Mouse (Mus musculus) hindbrain, postnatal 0 days (tissue): ENCODE measurements around the gene Bpnt1. TPM values are rescaled to one million over a fixed set of nuclear protein-coding genes. Genes with fewer than 3 reads are reported as not detected.

Source experiments
- ATAC-seq: fragments of 200-750 bp; cut with Nextera tagmentation; 2 replicates; pipeline ENCODE4 v1.8.0; 2017; ENCODE audit warnings: mild to moderate bottlenecking, moderate TSS enrichment, moderate library complexity
- DNase-seq: peaks from one replicate; pipeline ENCODE4 v3.0.0-alpha.2; 2015; ENCODE audit warnings: low spot score
- H3K27ac ChIP-seq: fragments of 300-500 bp; sonication (generic); 2 replicates; pipeline ENCODE4 v1.5.1; 2014; ENCODE audit warnings: mild to moderate bottlenecking
- H3K27me3 ChIP-seq: fragments of 300-500 bp; sonication (generic); 2 replicates; pipeline ENCODE4 v1.6.1; 2014; ENCODE audit warnings: low read length, mixed read lengths; ENCODE audit not compliant: insufficient read depth
- H3K36me3 ChIP-seq: fragments of 300-500 bp; sonication (generic); 2 replicates; pipeline ENCODE4 v1.6.1; 2014; ENCODE audit warnings: low read length, mixed read lengths; ENCODE audit not compliant: insufficient read depth
- H3K4me1 ChIP-seq: fragments of 300-500 bp; sonication (generic); 2 replicates; pipeline ENCODE4 v1.6.1; 2014; ENCODE audit warnings: antibody characterized with exemption, low read length, mixed read lengths; ENCODE audit not compliant: insufficient read depth
- H3K4me2 ChIP-seq: fragments of 300-500 bp; sonication (generic); 2 replicates; pipeline ENCODE4 v1.6.1; 2014; ENCODE audit warnings: low read depth, mild to moderate bottlenecking, low read length, moderate library complexity, mixed read lengths
- H3K4me3 ChIP-seq: fragments of 300-500 bp; sonication (generic); 2 replicates; pipeline ENCODE4 v1.5.1; 2014; ENCODE audit warnings: low read length
- H3K9ac ChIP-seq: fragments of 300-500 bp; sonication (generic); replicated peaks from 2 replicates; pipeline ENCODE4 v1.6.1; 2014; ENCODE audit warnings: mild to moderate bottlenecking, low read length, moderate library complexity, mixed read lengths
- H3K9me3 ChIP-seq: fragments of 300-500 bp; sonication (generic); 2 replicates; pipeline ENCODE4 v1.6.1; 2016; ENCODE audit warnings: low read length, mixed read lengths
- CTCF ChIP-seq: IDR thresholded peaks from 2 replicates; pipeline ENCODE4 v1.5.1; 2016; ENCODE audit warnings: antibody characterized with exemption, control low read depth, low read depth
- WGBS: fragments of 180-500 bp; shearing (Covaris S2); extraction: QIAGEN DNeasy Blood & Tissue Kit; methylation state at CpG from one replicate; pipeline ENCODE4 v1.1.7; 2014; 5-methylcytosine and 5-hydroxymethylcytosine counted together
- polyA plus RNA-seq: library from polyadenylated mRNA; unstranded; fragments of >200 nt; fragmentation: Nextera tagmentation; extraction: Ambion mirVana; gene quantifications from 2 replicates; pipeline ENCODE4 v1.2.1, GENCODE M21; 2015
- total RNA-seq: library from RNA; depleted of rRNA; stranded (reverse); fragments of >200 nt; gene quantifications from 2 replicates; pipeline ENCODE4 v1.2.3, GENCODE M21; 2014

The Bpnt1 gene
- total and polyA plus RNA-seq, 2 experiments from 2014 or later, result 69.9 to 77.1 TPM

DNA sequence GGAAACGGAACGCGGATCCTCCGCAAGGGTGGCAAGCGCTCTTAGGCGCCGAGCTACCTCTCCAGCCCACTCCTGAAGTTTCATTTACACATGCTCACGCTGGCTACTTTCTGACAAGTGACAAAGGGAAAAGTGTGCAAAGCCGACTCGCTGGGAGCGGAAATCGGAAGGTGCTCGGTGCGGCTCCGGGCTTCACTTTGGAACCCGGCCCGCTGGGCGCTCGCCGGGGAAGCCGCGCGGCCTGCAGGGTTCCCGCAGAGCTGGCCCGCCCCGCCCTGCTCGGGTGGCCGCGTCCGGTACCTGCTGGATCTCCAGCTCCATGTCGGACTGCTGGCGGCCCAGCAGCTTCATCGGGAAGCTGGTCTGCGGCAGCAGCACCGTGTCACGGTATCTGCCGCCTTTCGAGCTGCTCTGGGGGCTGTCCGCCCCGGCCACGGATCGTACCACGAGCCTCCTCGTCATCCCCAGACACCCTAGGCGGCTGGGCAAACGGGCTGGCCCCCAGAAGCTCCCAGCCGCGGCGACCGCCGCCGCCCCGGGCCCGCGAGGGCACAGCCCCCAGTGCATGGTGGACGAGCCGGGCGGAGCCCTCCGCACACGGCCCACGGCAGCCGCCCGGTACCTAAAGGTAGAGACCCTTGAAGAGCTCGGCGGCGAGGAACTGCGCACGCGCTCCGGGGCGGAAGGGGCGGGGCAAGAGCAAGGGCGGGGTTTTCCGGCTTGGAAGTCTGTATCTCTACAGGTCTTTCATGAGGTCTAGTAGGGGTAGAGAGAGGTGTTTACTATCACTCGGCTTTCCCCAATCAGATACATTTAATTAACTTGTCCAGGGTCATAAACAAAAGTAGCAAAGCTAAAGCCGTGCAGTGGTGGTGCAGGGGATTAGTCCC lies 3.0 kb upstream of the Bpnt1 start, which contains the start of gene Iars2:
Iars2 (minus strand) TSS at position 676 of the 890 bp plus-strand sequence.
- DNase-seq (peak; percentile 93), ATAC-seq (peak; percentile 91)
- TF ChIP-seq CTCF, result no peak
- H3K36me3 ChIP-seq, result peaks cover 23% of the 10 kb centered on the region; the same call in 1 of the 2 replicates
- no peaks in the 10 kb centered on the region for H3K9me3 ChIP-seq
- H3K9ac ChIP-seq, result peak within 1 kb of the TSS; percentile 79
- peak within 1 kb of the TSS; percentile 84 for H3K4me3 ChIP-seq
- H3K4me1 ChIP-seq, result peaks cover 5% of the 10 kb centered on the region; the same call in 1 of the 2 replicates
- under 1% methylated on average over 70 of the region's 76 CpGs for WGBS
- H3K27ac ChIP-seq, result peak within 1 kb of the TSS; percentile 90
- H3K4me2 ChIP-seq, result peak within 1 kb of the TSS; percentile 83
- H3K27me3 ChIP-seq, result no peaks in the 10 kb centered on the region

DNA sequence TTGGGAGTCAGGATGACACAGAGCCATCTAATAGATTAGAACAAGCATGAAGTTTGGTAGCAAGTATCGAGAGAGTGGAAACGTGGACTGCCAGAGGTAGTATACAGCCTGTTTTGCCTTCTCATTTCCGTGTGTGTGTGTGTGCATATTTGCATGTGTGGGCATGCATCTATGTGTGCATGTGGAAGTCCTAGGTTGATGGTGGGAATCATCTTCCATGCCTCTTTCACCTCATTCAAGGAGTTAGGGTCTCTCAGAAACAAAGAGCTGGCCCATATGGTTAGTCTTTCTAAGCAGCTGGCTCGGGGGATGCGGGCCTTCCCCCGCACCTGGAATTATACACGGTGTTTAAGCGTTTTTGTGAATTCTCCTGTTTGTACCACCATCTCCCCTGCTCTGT lies 2.1 kb upstream of the Bpnt1 start:
- ATAC-seq (no peak), DNase-seq (no peak)
- H3K4me2 ChIP-seq, result peak overlapping the region; percentile 83
- peak overlapping the region; percentile 84 for H3K4me3 ChIP-seq
- no peak overlapping the region for H3K27ac ChIP-seq
- H3K36me3 ChIP-seq, result peaks cover 15% of the 10 kb centered on the region; the same call in 1 of the 2 replicates
- H3K4me1 ChIP-seq, result peaks cover 5% of the 10 kb centered on the region; the same call in 1 of the 2 replicates
- no peaks in the 10 kb centered on the region for H3K27me3 ChIP-seq
- H3K9me3 ChIP-seq, result no peaks in the 10 kb centered on the region
- TF ChIP-seq CTCF, result no peak
- 89% methylated on average over 8 of the region's 8 CpGs for WGBS
- H3K9ac ChIP-seq, result no peak overlapping the region; the same call in 1 of the 2 replicates

DNA sequence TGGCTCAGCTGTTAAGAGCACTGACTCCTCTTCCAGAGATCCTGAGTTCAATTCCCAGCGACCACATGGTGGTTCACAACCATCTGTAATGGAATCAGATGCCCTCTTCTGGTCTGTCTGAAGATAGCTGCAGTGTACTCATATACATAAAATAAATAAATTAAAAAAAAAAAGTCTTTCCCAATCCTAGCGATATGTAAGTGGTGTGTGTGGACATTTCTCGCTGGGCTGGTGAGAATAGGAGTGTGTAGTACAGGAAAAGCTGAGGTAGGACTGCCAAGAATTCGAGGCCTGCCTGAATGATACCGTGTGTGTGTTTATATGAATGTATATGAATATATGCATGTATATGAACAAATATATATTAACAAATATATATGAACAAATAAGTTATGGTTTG lies 585 bp upstream of the Bpnt1 start:
- H3K4me1 ChIP-seq, result peaks cover 5% of the 10 kb centered on the region; the same call in 1 of the 2 replicates
- no peaks in the 10 kb centered on the region for H3K9me3 ChIP-seq
- H3K9ac ChIP-seq, result peak overlapping the region; percentile 66; the same call in 1 of the 2 replicates
- no peak overlapping the region for H3K27ac ChIP-seq
- DNase-seq (no peak), ATAC-seq (no peak)
- no peaks in the 10 kb centered on the region for H3K27me3 ChIP-seq
- H3K4me3 ChIP-seq, result peak overlapping the region; percentile 69
- H3K36me3 ChIP-seq, result peaks cover 6% of the 10 kb centered on the region; the same call in 1 of the 2 replicates
- H3K4me2 ChIP-seq, result peak overlapping the region; percentile 75
- 47% methylated on average over 5 of the region's 5 CpGs for WGBS
- TF ChIP-seq CTCF, result 0 out of 2 replicates have a peak, but pooled peaks have one; percentile 2

DNA sequence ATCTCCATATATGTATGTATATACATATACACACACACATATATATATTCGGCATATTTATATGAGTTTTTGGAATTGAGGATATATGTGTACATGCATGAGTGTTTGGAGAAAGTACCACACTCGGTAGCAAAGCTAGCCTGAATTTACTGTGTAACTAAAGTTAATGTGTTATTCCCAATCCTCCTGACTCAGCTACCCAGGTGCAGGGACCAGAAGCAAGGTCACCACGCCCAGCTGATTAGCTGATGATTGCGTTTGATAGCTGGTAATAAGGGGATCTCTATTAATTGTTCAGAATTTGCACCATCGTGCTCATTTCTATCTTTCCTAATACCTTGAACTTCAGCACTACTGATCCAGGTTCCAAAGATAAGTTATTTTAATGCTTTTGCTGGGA lies 1.7 kb downstream of the Bpnt1 start:
- 90% methylated on average over 5 of the region's 5 CpGs for WGBS
- H3K4me2 ChIP-seq, result no peak overlapping the region
- no peak overlapping the region for H3K4me3 ChIP-seq
- no peak overlapping the region for H3K27ac ChIP-seq
- ATAC-seq (no peak), DNase-seq (no peak)
- H3K4me1 ChIP-seq, result peaks cover 5% of the 10 kb centered on the region; the same call in 1 of the 2 replicates
- H3K9ac ChIP-seq, result no peak overlapping the region
- no peaks in the 10 kb centered on the region for H3K36me3 ChIP-seq
- H3K27me3 ChIP-seq, result no peaks in the 10 kb centered on the region
- no peak for TF ChIP-seq CTCF
- H3K9me3 ChIP-seq, result no peaks in the 10 kb centered on the region

- no peak for TF ChIP-seq CTCF
- no peak overlapping the region for H3K4me2 ChIP-seq
- DNase-seq, result no peak
- 80% methylated on average over 4 of the region's 4 CpGs for WGBS
- H3K27me3 ChIP-seq, result no peaks in the 10 kb centered on the region
- no peak overlapping the region for H3K27ac ChIP-seq
- H3K4me1 ChIP-seq, result peaks cover 5% of the 10 kb centered on the region; the same call in 1 of the 2 replicates
- no peak overlapping the region for H3K9ac ChIP-seq
- no peaks in the 10 kb centered on the region for H3K36me3 ChIP-seq
- no peaks in the 10 kb centered on the region for H3K9me3 ChIP-seq
- H3K4me3 ChIP-seq, result no peak overlapping the region
- no peak for ATAC-seq
These were observed 2.2 kb downstream of the Bpnt1 start for GRCm38 (mm10) chr1:185334136-185334535.

DNA sequence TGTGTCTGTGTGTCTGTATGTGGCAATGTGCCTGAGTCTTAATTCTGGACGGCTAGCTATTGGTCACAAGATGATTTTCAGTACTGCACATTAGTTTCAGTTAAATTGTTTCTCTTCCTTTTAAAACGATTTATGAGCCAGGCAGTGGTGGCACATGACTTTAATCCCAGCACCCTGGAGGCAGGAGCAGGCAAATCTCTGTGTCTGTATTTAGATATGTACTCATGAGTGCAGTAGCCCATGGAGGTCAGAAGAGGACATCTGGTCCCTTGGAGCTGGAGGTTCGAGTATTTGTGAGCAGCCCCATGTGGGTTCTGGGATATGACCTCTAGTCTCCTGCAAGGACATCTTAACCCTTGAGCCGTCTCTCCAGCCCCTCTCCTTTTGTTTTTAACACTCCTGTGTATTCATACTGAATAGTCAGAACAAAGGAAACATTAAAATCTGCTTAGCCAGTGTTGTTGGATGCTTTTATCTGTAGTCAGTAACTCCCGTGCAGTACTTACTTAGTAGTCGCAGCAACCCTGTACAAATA lies 3.3 kb downstream of the Bpnt1 start:
- WGBS, result 66% methylated on average over 6 of the region's 6 CpGs
- H3K9ac ChIP-seq, result no peak overlapping the region
- no peak for ATAC-seq

More for the DNA sequence above, 3.3 kb downstream of the Bpnt1 start:
- no peak overlapping the region for H3K4me3 ChIP-seq
- no peak overlapping the region for H3K27ac ChIP-seq
- no peak for TF ChIP-seq CTCF
- 0 out of 2 replicates have a peak, but pooled peaks cover 6% of the 10 kb centered on the region for H3K36me3 ChIP-seq
- no peak for DNase-seq
- H3K9me3 ChIP-seq, result no peaks in the 10 kb centered on the region
- H3K4me2 ChIP-seq, result no peak overlapping the region
- H3K4me1 ChIP-seq, result no peaks in the 10 kb centered on the region; the same call in 1 of the 2 replicates
- H3K27me3 ChIP-seq, result no peaks in the 10 kb centered on the region
